Mouse (Mus musculus) midbrain, embryonic 13.5 days (tissue): ENCODE measurements at regions not wholly inside any gene's neighbourhood (a gene's known extent, or its start where the extent isn't known, plus 50 kb on each side); places are given as distances from the start of the nearest gene placed in this dataset.

ENCODE experiments used
- ATAC-seq: fragments of 200-750 bp; cut with Nextera tagmentation; 2 replicates; pipeline ENCODE4 v1.8.0; 2017; ENCODE audit warnings: mild to moderate bottlenecking, moderate TSS enrichment, moderate library complexity
- H3K27ac ChIP-seq: fragments of 300-500 bp; sonication (generic); 2 replicates; pipeline ENCODE4 v1.5.1; 2015; ENCODE audit warnings: inconsistent platforms, mild to moderate bottlenecking, moderate library complexity
- H3K27me3 ChIP-seq: fragments of 300-500 bp; sonication (generic); 2 replicates; pipeline ENCODE4 v1.6.1; 2015; ENCODE audit warnings: mild to moderate bottlenecking, inconsistent platforms
- H3K36me3 ChIP-seq: fragments of 300-500 bp; sonication (generic); 2 replicates; pipeline ENCODE4 v1.6.1; 2015; ENCODE audit warnings: mild to moderate bottlenecking, inconsistent platforms
- H3K4me1 ChIP-seq: fragments of 300-500 bp; sonication (generic); replicated peaks from 2 replicates; pipeline ENCODE4 v1.6.1; 2015; ENCODE audit warnings: inconsistent platforms
- H3K4me2 ChIP-seq: fragments of 300-500 bp; sonication (generic); replicated peaks from 2 replicates; pipeline ENCODE4 v1.6.1; 2015; ENCODE audit warnings: moderate library complexity, mild to moderate bottlenecking, inconsistent platforms
- H3K4me3 ChIP-seq: fragments of 300-500 bp; sonication (generic); replicated peaks from 2 replicates; pipeline ENCODE4 v1.5.1; 2015; ENCODE audit warnings: mild to moderate bottlenecking, inconsistent platforms
- H3K9ac ChIP-seq: fragments of 300-500 bp; sonication (generic); replicated peaks from 2 replicates; pipeline ENCODE4 v1.6.1; 2015; ENCODE audit warnings: mild to moderate bottlenecking, inconsistent platforms
- H3K9me3 ChIP-seq: fragments of 300-500 bp; sonication (generic); 2 replicates; pipeline ENCODE4 v1.6.1; 2016; ENCODE audit warnings: mild to moderate bottlenecking, inconsistent platforms
- WGBS: fragments of 180-500 bp; shearing (Covaris S2); methylation state at CpG from one replicate; pipeline ENCODE4 v1.1.7; 2015; 5-methylcytosine and 5-hydroxymethylcytosine counted together

GRCm38 (mm10) chr10:117571891-117572573 is 57.3 kb upstream of the Cpm start:
- Histone ChIP-seq H3K4me2 (peak overlapping the region; percentile 67), H3K27me3 (peaks cover 24% of the 10 kb centered on the region), H3K36me3 (no peaks in the 10 kb centered on the region), H3K9me3 (no peaks in the 10 kb centered on the region), H3K4me1 (peaks cover 20% of the 10 kb centered on the region), H3K4me3 (peak overlapping the region; percentile 35), H3K27ac (no peak overlapping the region), H3K9ac (no peak overlapping the region)
- no peak for ATAC-seq
- 14% methylated on average over 9 of the region's 9 CpGs for WGBS

- Histone ChIP-seq H3K36me3 (no peaks in the 10 kb centered on the region), H3K27ac (no peak overlapping the region), H3K9me3 (no peaks in the 10 kb centered on the region), H3K4me3 (peak overlapping the region; percentile 35), H3K27me3 (peaks cover 24% of the 10 kb centered on the region), H3K4me2 (peak overlapping the region; percentile 67), H3K4me1 (peaks cover 20% of the 10 kb centered on the region), H3K9ac (peak overlapping the region; percentile 56)
- no peak for ATAC-seq
- WGBS, result under 1% methylated on average over 27 of the region's 27 CpGs
These were observed 58.1 kb upstream of the Cpm start for GRCm38 (mm10) chr10:117570971-117571861.

- Histone ChIP-seq H3K4me2 (peak overlapping the region; percentile 67), H3K9me3 (no peaks in the 10 kb centered on the region), H3K27ac (no peak overlapping the region), H3K4me3 (peak overlapping the region; percentile 35; the same call in 1 of the 2 replicates), H3K36me3 (no peaks in the 10 kb centered on the region), H3K27me3 (peaks cover 24% of the 10 kb centered on the region), H3K9ac (no peak overlapping the region), H3K4me1 (peaks cover 16% of the 10 kb centered on the region)
- no peak for ATAC-seq
- WGBS, result 56% methylated on average over 8 of the region's 8 CpGs
These were observed 59.0 kb upstream of the Cpm start for GRCm38 (mm10) chr10:117570091-117570970.

GRCm38 (mm10) chr10:117569301-117570079 is 59.8 kb upstream of the Cpm start:
- peaks cover 16% of the 10 kb centered on the region for H3K4me1 ChIP-seq
- H3K9ac ChIP-seq, result no peak overlapping the region
- H3K27me3 ChIP-seq, result peaks cover 24% of the 10 kb centered on the region
- no peaks in the 10 kb centered on the region for H3K36me3 ChIP-seq
- no peaks in the 10 kb centered on the region for H3K9me3 ChIP-seq
- ATAC-seq, result no peak
- no peak overlapping the region for H3K4me2 ChIP-seq
- 80% methylated on average over 11 of the region's 11 CpGs for WGBS
- H3K27ac ChIP-seq, result no peak overlapping the region
- no peak overlapping the region for H3K4me3 ChIP-seq

- 96% methylated on average over 13 of the region's 13 CpGs for WGBS
- H3K9me3 ChIP-seq, result no peaks in the 10 kb centered on the region
- peaks cover 16% of the 10 kb centered on the region for H3K4me1 ChIP-seq
- no peak for ATAC-seq
- no peaks in the 10 kb centered on the region for H3K36me3 ChIP-seq
- H3K27ac ChIP-seq, result no peak overlapping the region
- peaks cover 22% of the 10 kb centered on the region for H3K27me3 ChIP-seq
- H3K4me3 ChIP-seq, result no peak overlapping the region
- H3K9ac ChIP-seq, result no peak overlapping the region
- H3K4me2 ChIP-seq, result no peak overlapping the region
These were observed 60.6 kb upstream of the Cpm start for GRCm38 (mm10) chr10:117568472-117569300.

GRCm38 (mm10) chr10:117568138-117568387 is 61.2 kb upstream of the Cpm start:
- Histone ChIP-seq H3K4me3 (no peak overlapping the region), H3K4me2 (no peak overlapping the region), H3K27me3 (peaks cover 21% of the 10 kb centered on the region), H3K4me1 (peaks cover 16% of the 10 kb centered on the region), H3K36me3 (no peaks in the 10 kb centered on the region), H3K9me3 (no peaks in the 10 kb centered on the region), H3K9ac (no peak overlapping the region), H3K27ac (no peak overlapping the region)
- no peak for ATAC-seq
- WGBS, result 89% methylated on average over 3 of the region's 3 CpGs

GRCm38 (mm10) chr10:117567379-117568137 is 61.7 kb upstream of the Cpm start:
- WGBS, result 96% methylated on average over 8 of the region's 8 CpGs
- Histone ChIP-seq H3K27me3 (peaks cover 15% of the 10 kb centered on the region), H3K4me3 (no peak overlapping the region), H3K27ac (no peak overlapping the region), H3K4me1 (peaks cover 16% of the 10 kb centered on the region), H3K9me3 (no peaks in the 10 kb centered on the region), H3K9ac (no peak overlapping the region), H3K4me2 (no peak overlapping the region), H3K36me3 (no peaks in the 10 kb centered on the region)
- no peak for ATAC-seq

GRCm38 (mm10) chr10:117566648-117567378 is 62.5 kb upstream of the Cpm start:
- 95% methylated on average over 8 of the region's 8 CpGs for WGBS
- Histone ChIP-seq H3K4me2 (no peak overlapping the region), H3K4me3 (no peak overlapping the region), H3K9ac (no peak overlapping the region), H3K9me3 (no peaks in the 10 kb centered on the region), H3K27me3 (peaks cover 8% of the 10 kb centered on the region), H3K27ac (no peak overlapping the region), H3K36me3 (no peaks in the 10 kb centered on the region), H3K4me1 (peaks cover 12% of the 10 kb centered on the region)
- no peak for ATAC-seq

- peaks cover 5% of the 10 kb centered on the region for H3K4me1 ChIP-seq
- H3K36me3 ChIP-seq, result no peaks in the 10 kb centered on the region
- no peak overlapping the region for H3K27ac ChIP-seq
- H3K9ac ChIP-seq, result no peak overlapping the region
- 83% methylated on average over 3 of the region's 3 CpGs for WGBS
- no peak overlapping the region for H3K4me3 ChIP-seq
- ATAC-seq, result no peak
- H3K9me3 ChIP-seq, result no peaks in the 10 kb centered on the region
- peaks cover 7% of the 10 kb centered on the region for H3K27me3 ChIP-seq
- no peak overlapping the region for H3K4me2 ChIP-seq
These were observed 63.1 kb upstream of the Cpm start for GRCm38 (mm10) chr10:117566204-117566603.

GRCm38 (mm10) chr10:117565529-117566086 is 63.7 kb upstream of the Cpm start:
- Histone ChIP-seq H3K27me3 (peaks cover 7% of the 10 kb centered on the region), H3K4me2 (no peak overlapping the region), H3K4me1 (no peaks in the 10 kb centered on the region), H3K9ac (no peak overlapping the region), H3K36me3 (no peaks in the 10 kb centered on the region), H3K4me3 (no peak overlapping the region), H3K9me3 (no peaks in the 10 kb centered on the region), H3K27ac (no peak overlapping the region)
- ATAC-seq, result no peak
- 94% methylated on average over 4 of the region's 4 CpGs for WGBS
